Mouse (Mus musculus) liver, postnatal 0 days (tissue): ENCODE data around the gene Id2. TPM values are rescaled to one million over a fixed set of nuclear protein-coding genes. Genes with fewer than 3 reads are reported as not detected.
A peak's percentile ranks its signal among the peaks of the same experiment; 100 is the strongest.

Experiments used
- ATAC-seq: fragments of 200-750 bp; cut with Nextera tagmentation; 2 replicates; pipeline ENCODE4 v1.8.0; 2017; ENCODE audit warnings: mild to moderate bottlenecking, moderate library complexity
- DNase-seq: peaks from one replicate; pipeline ENCODE4 v3.0.0-alpha.2; 2016
- H3K27ac ChIP-seq: fragments of 300-500 bp; sonication (generic); 2 replicates; pipeline ENCODE4 v1.5.1; 2014; ENCODE audit warnings: antibody characterized with exemption, moderate library complexity, mild to moderate bottlenecking, low read depth
- H3K27me3 ChIP-seq: fragments of 300-500 bp; sonication (generic); 2 replicates; pipeline ENCODE4 v1.6.1; 2014; ENCODE audit warnings: low read length, control low read depth, mixed read lengths; ENCODE audit not compliant: insufficient read depth
- H3K36me3 ChIP-seq: fragments of 300-500 bp; sonication (generic); replicated peaks from 2 replicates; pipeline ENCODE4 v1.6.1; 2014; ENCODE audit warnings: mild to moderate bottlenecking, control low read depth, low read length, moderate library complexity, mixed read lengths; ENCODE audit not compliant: insufficient read depth
- H3K4me1 ChIP-seq: fragments of 300-500 bp; sonication (generic); 2 replicates; pipeline ENCODE4 v1.6.1; 2014; ENCODE audit warnings: antibody characterized with exemption, mild to moderate bottlenecking, control low read depth; ENCODE audit not compliant: insufficient read depth
- H3K4me2 ChIP-seq: fragments of 300-500 bp; sonication (generic); 2 replicates; pipeline ENCODE4 v1.6.1; 2014; ENCODE audit warnings: low read depth, mild to moderate bottlenecking, low read length, moderate library complexity, mixed read lengths
- H3K4me3 ChIP-seq: fragments of 300-500 bp; sonication (generic); 2 replicates; pipeline ENCODE4 v1.5.1; 2014; ENCODE audit warnings: low read depth, low read length
- H3K9ac ChIP-seq: fragments of 300-500 bp; sonication (generic); replicated peaks from 2 replicates; pipeline ENCODE4 v1.6.1; 2014; ENCODE audit warnings: mild to moderate bottlenecking, moderate library complexity
- H3K9me3 ChIP-seq: fragments of 300-500 bp; sonication (generic); 2 replicates; pipeline ENCODE4 v1.6.1; 2016; ENCODE audit warnings: mild to moderate bottlenecking, control low read depth, low read length, mixed read lengths
- CTCF ChIP-seq: sonication (generic); IDR thresholded peaks from 2 replicates; pipeline ENCODE4 v1.5.1; 2016; ENCODE audit warnings: antibody characterized with exemption, low read depth
- EP300 ChIP-seq: IDR thresholded peaks from 2 replicates; pipeline ENCODE4 v1.6.1; 2016; ENCODE audit warnings: antibody characterized with exemption, low read depth, mild to moderate bottlenecking
- WGBS: fragments of 180-500 bp; shearing (Covaris S2); extraction: QIAGEN DNeasy Blood & Tissue Kit; methylation state at CpG from one replicate; pipeline ENCODE4 v1.1.7; 2014; ENCODE audit not compliant: insufficient replicate concordance; 5-methylcytosine and 5-hydroxymethylcytosine counted together
- polyA plus RNA-seq: library from polyadenylated mRNA; unstranded; fragments of >200 nt; fragmentation: Nextera tagmentation; extraction: Ambion mirVana; gene quantifications from 2 replicates; pipeline ENCODE4 v1.2.1, GENCODE M21; 2015

The Id2 gene
- polyA plus RNA-seq, 1 experiment from 2014 or later: 245 TPM

GRCm38 (mm10) chr12:25097210-25098160, 545 bp upstream of the Id2 start:
- no peaks in the 10 kb centered on the region for H3K9me3 ChIP-seq
- H3K4me1 ChIP-seq: peaks cover 23% of the 10 kb centered on the region
- H3K27me3 ChIP-seq: peaks cover 32% of the 10 kb centered on the region
- peak overlapping the region; percentile 77 for H3K9ac ChIP-seq
- ATAC-seq: peak; percentile 3; the same call in 1 of the 2 replicates
- no peak for TF ChIP-seq CTCF
- peak; percentile 53; the same call in 1 of the 2 replicates for TF ChIP-seq EP300
- peak overlapping the region; percentile 92 for H3K4me2 ChIP-seq
- H3K27ac ChIP-seq: peak overlapping the region; percentile 98
- DNase-seq: peak; percentile 65
- no peaks in the 10 kb centered on the region for H3K36me3 ChIP-seq
- H3K4me3 ChIP-seq: peak overlapping the region; percentile 79
- WGBS: 6% methylated on average over 28 of the region's 28 CpGs

GRCm38 (mm10) chr12:25096640-25097051, 294 bp downstream of the Id2 start:
- no peaks in the 10 kb centered on the region for H3K9me3 ChIP-seq
- DNase-seq (no peak), ATAC-seq (no peak)
- H3K36me3 ChIP-seq: no peaks in the 10 kb centered on the region
- H3K4me1 ChIP-seq: peaks cover 25% of the 10 kb centered on the region
- peak overlapping the region; percentile 79 for H3K4me3 ChIP-seq
- TF ChIP-seq CTCF (no peak), EP300 (no peak)
- peaks cover 32% of the 10 kb centered on the region for H3K27me3 ChIP-seq
- peak overlapping the region; percentile 92 for H3K4me2 ChIP-seq
- WGBS: 3% methylated on average over 15 of the region's 15 CpGs
- peak overlapping the region; percentile 98 for H3K27ac ChIP-seq
- H3K9ac ChIP-seq: peak overlapping the region; percentile 77

GRCm38 (mm10) chr12:25095974-25096639, 833 bp downstream of the Id2 start:
- peak overlapping the region; percentile 92 for H3K4me2 ChIP-seq
- peak; percentile 78 for ATAC-seq
- DNase-seq: peak; percentile 93
- H3K36me3 ChIP-seq: no peaks in the 10 kb centered on the region
- peak overlapping the region; percentile 79 for H3K4me3 ChIP-seq
- TF ChIP-seq CTCF: no peak
- peak; percentile 25; the same call in 1 of the 2 replicates for TF ChIP-seq EP300
- H3K9me3 ChIP-seq: no peaks in the 10 kb centered on the region
- H3K27ac ChIP-seq: peak overlapping the region; percentile 98
- H3K4me1 ChIP-seq: peaks cover 22% of the 10 kb centered on the region
- under 1% methylated on average over 41 of the region's 41 CpGs for WGBS
- peak overlapping the region; percentile 79 for H3K9ac ChIP-seq
- H3K27me3 ChIP-seq: peaks cover 29% of the 10 kb centered on the region

- Histone ChIP-seq H3K4me1 (peaks cover 22% of the 10 kb centered on the region), H3K9me3 (no peaks in the 10 kb centered on the region), H3K27me3 (peaks cover 25% of the 10 kb centered on the region), H3K4me3 (peak overlapping the region; percentile 79), H3K27ac (peak overlapping the region; percentile 77), H3K9ac (peak overlapping the region; percentile 79), H3K36me3 (no peaks in the 10 kb centered on the region), H3K4me2 (peak overlapping the region; percentile 92)
- ATAC-seq (no peak), DNase-seq (no peak)
- WGBS: 1% methylated on average over 19 of the region's 19 CpGs
- TF ChIP-seq CTCF (no peak), EP300 (no peak)
Measured at GRCm38 (mm10) chr12:25095538-25095937, 1.4 kb downstream of the Id2 start.

- peak overlapping the region; percentile 77 for H3K27ac ChIP-seq
Measured at GRCm38 (mm10) chr12:25094621-25095521, 2.1 kb downstream of the Id2 start.

More at GRCm38 (mm10) chr12:25094621-25095521, 2.1 kb downstream of the Id2 start:
- ATAC-seq: no peak
- 2% methylated on average over 22 of the region's 22 CpGs for WGBS
- peaks cover 19% of the 10 kb centered on the region for H3K27me3 ChIP-seq
- H3K9me3 ChIP-seq: no peaks in the 10 kb centered on the region
- peak; percentile 26 for DNase-seq
- H3K4me1 ChIP-seq: peaks cover 22% of the 10 kb centered on the region
- no peaks in the 10 kb centered on the region for H3K36me3 ChIP-seq
- H3K9ac ChIP-seq: peak overlapping the region; percentile 79
- H3K4me3 ChIP-seq: peak overlapping the region; percentile 79
- peak; percentile 25 for TF ChIP-seq CTCF
- TF ChIP-seq EP300: no peak
- peak overlapping the region; percentile 92 for H3K4me2 ChIP-seq
